Mouse (Mus musculus) olfactory bulb, adult 2 months (tissue): ENCODE measurements around the gene Pml.

Experiments
- CTCF ChIP-seq: fragments of 200-500 bp; IDR thresholded peaks from 2 replicates; pipeline ENCODE4 v1.5.1; 2012; ENCODE audit warnings: low read depth, mild to moderate bottlenecking, low read length, moderate library complexity; ENCODE audit not compliant: insufficient read depth
- POLR2A ChIP-seq: fragments of 200-500 bp; IDR thresholded peaks from 2 replicates; pipeline ENCODE4 v1.6.1; 2012; ENCODE audit warnings: mild to moderate bottlenecking, low read depth, low read length, moderate library complexity; ENCODE audit not compliant: insufficient read depth

DNA sequence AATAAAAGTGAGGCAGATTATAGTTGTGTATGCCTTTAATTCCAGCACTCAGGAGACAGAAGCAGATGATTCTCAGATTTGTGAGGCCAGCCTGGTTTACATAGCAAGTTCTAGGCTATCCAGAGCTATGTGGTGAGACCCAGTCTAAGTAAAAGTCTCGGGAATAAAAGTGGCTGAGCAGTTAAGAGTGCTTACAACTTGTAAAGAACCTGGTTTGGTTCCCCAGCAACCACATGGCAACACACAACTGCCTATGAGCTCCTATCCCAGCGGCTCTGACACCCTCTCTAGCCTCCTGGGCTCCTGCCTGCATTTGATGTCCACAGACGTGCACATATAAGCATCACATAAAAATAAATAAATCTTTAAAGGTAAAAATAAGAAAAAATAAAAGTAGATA lies 20.5 kb upstream of the Pml start:
- no peak for TF ChIP-seq CTCF
- no peak for TF ChIP-seq POLR2A
